Mouse (Mus musculus) ES-E14 (cell line): ENCODE measurements around the gene Loxl3. TPM values are rescaled to one million over a fixed set of nuclear protein-coding genes. Genes with fewer than 3 reads are reported as not detected.

Experiments
- DNase-seq: peaks from one replicate; pipeline ENCODE4 v3.0.0-alpha.2; 2013; ENCODE audit warnings: low read depth, low spot score
- H3K27ac ChIP-seq: 2 replicates; pipeline ENCODE4 v1.5.1; 2012; ENCODE audit warnings: low read depth, mild to moderate bottlenecking, low read length, moderate library complexity, mixed read lengths; ENCODE audit not compliant: poor library complexity, insufficient read depth, severe bottlenecking
- H3K36me3 ChIP-seq: 2 replicates; pipeline ENCODE4 v1.6.1; 2012; ENCODE audit warnings: mild to moderate bottlenecking, low read length, moderate library complexity, mixed read lengths; ENCODE audit not compliant: control insufficient read depth, poor library complexity, insufficient read depth, severe bottlenecking
- H3K4me1 ChIP-seq, 2 experiments: fragments of 150-350 bp in 1 of 2; sonication (generic) in 1 of 2; 2 replicates each; pipeline ENCODE4 v1.6.1; 2012; ENCODE audit warnings: low read length in 2 of 2, mild to moderate bottlenecking in 1 of 2, mixed read lengths in 1 of 2; ENCODE audit not compliant: control insufficient read depth in 2 of 2, insufficient read depth in 2 of 2, poor library complexity in 1 of 2
- H3K4me3 ChIP-seq, 2 experiments: fragments of 150-350 bp in 1 of 2; sonication (generic) in 1 of 2; 2 replicates each; pipeline ENCODE4 v1.5.1; 2012; ENCODE audit warnings: low read length in 2 of 2, low read depth in 1 of 2, mild to moderate bottlenecking in 1 of 2, mixed read lengths in 1 of 2; ENCODE audit not compliant: insufficient read depth in 1 of 2, poor library complexity in 1 of 2, severe bottlenecking in 1 of 2
- H3K9ac ChIP-seq: 2 replicates; pipeline ENCODE4 v1.6.1; 2012; ENCODE audit warnings: low read depth, mild to moderate bottlenecking, low read length, mixed read lengths; ENCODE audit not compliant: poor library complexity, insufficient read depth, severe bottlenecking
- H3K9me3 ChIP-seq: fragments of 150-350 bp; sonication (generic); 2 replicates; pipeline ENCODE4 v1.6.1; 2012; ENCODE audit warnings: low read depth, mild to moderate bottlenecking, low read length; ENCODE audit not compliant: control insufficient read depth, insufficient read depth
- CHD2 ChIP-seq: IDR thresholded peaks from 2 replicates; pipeline ENCODE4 v1.6.1; 2014; ENCODE audit warnings: mild to moderate bottlenecking, low read depth, low read length, inconsistent platforms
- HCFC1 ChIP-seq: IDR thresholded peaks from 2 replicates; pipeline ENCODE4 v1.6.1; 2012; ENCODE audit warnings: low read length, inconsistent platforms, borderline replicate concordance; ENCODE audit not compliant: insufficient read depth
- MAFK ChIP-seq: IDR thresholded peaks from 2 replicates; pipeline ENCODE4 v1.6.1; 2014; ENCODE audit warnings: mild to moderate bottlenecking, low read depth, low read length, inconsistent platforms; ENCODE audit not compliant: insufficient read depth
- ZC3H11A ChIP-seq: IDR thresholded peaks from 2 replicates; pipeline ENCODE4 v1.6.1; 2012; ENCODE audit warnings: low read depth, mild to moderate bottlenecking, inconsistent platforms, low read length, borderline replicate concordance
- ZNF384 ChIP-seq: IDR thresholded peaks from 2 replicates; pipeline ENCODE4 v1.6.1; 2012; ENCODE audit warnings: low read depth, low read length, inconsistent platforms
- in situ Hi-C, 2 experiments: fragments of 600-800 bp; cut with MboI; formaldehyde crosslinking; loops; one replicate each; pipeline ENCODE4 v1.15.1; 2025; ENCODE audit warnings: low sequenced_read_pairs in 2 of 2, inconsistent platforms in 1 of 2; ENCODE audit not compliant: unreplicated experiment in 2 of 2
- total RNA-seq: library from RNA; depleted of rRNA; stranded (reverse); fragments of 300-350 nt; gene quantifications from 2 replicates; pipeline ENCODE4 v1.2.3, GENCODE M21; 2012

Gene Loxl3
- total RNA-seq, 1 experiment = 2.3 TPM

- Histone ChIP-seq H3K4me1 (peaks cover 4 to 14% of the 10 kb centered on the region in 2 experiments; a peak in 2 of 4 replicates), H3K27ac (no peak overlapping the region), H3K9me3 (no peaks in the 10 kb centered on the region), H3K9ac (no peak overlapping the region), H3K36me3 (no peaks in the 10 kb centered on the region), H3K4me3 (no peak overlapping the region)
- DNase-seq = no peak
- in situ Hi-C loops = no loop called here
- no peak for TF ChIP-seq CHD2
- no peak for TF ChIP-seq HCFC1
- no peak for TF ChIP-seq ZNF384
- TF ChIP-seq MAFK = no peak
- TF ChIP-seq ZC3H11A = no peak
Measured at GRCm38 (mm10) chr6:83034463-83035055, 586 bp downstream of the Loxl3 start.

GRCm38 (mm10) chr6:83037188-83037587 lies 3.2 kb downstream of the Loxl3 start:
- Histone ChIP-seq H3K4me3 (no peak overlapping the region), H3K9ac (no peak overlapping the region), H3K9me3 (no peaks in the 10 kb centered on the region), H3K4me1 (peaks cover 4 to 7% of the 10 kb centered on the region in 2 experiments; a peak in 1 of 4 replicates), H3K27ac (no peak overlapping the region), H3K36me3 (no peaks in the 10 kb centered on the region)
- in situ Hi-C loops = no loop called here
- TF ChIP-seq ZC3H11A (no peak), ZNF384 (no peak)
- DNase-seq = no peak

- Histone ChIP-seq H3K36me3 (no peaks in the 10 kb centered on the region), H3K9ac (no peak overlapping the region), H3K27ac (no peak overlapping the region), H3K4me3 (no peak overlapping the region), H3K4me1 (peaks cover 4 to 7% of the 10 kb centered on the region in 2 experiments; a peak in 1 of 4 replicates), H3K9me3 (no peaks in the 10 kb centered on the region)
- peak; percentile 85 for TF ChIP-seq CHD2
- TF ChIP-seq MAFK = no peak
- in situ Hi-C loops = no loop called here
- peak; percentile 94 for DNase-seq
Measured at GRCm38 (mm10) chr6:83038496-83039012, 4.6 kb downstream of the Loxl3 start.

- in situ Hi-C loops = no loop called here
- Histone ChIP-seq H3K4me1 (peaks cover 5 to 7% of the 10 kb centered on the region in 2 experiments; a peak in 2 of 4 replicates), H3K27ac (no peak overlapping the region), H3K36me3 (no peaks in the 10 kb centered on the region), H3K4me3 (no peak overlapping the region), H3K9me3 (no peaks in the 10 kb centered on the region), H3K9ac (no peak overlapping the region)
- TF ChIP-seq HCFC1 (no peak), ZC3H11A (no peak), ZNF384 (no peak), MAFK (no peak), CHD2 (no peak)
- DNase-seq = no peak
Measured at GRCm38 (mm10) chr6:83040601-83041000, 6.6 kb downstream of the Loxl3 start.

- Histone ChIP-seq H3K4me1 (peaks cover 1 to 7% of the 10 kb centered on the region in 2 experiments; a peak in 2 of 4 replicates), H3K36me3 (no peaks in the 10 kb centered on the region), H3K4me3 (no peak overlapping the region), H3K9me3 (no peaks in the 10 kb centered on the region), H3K9ac (no peak overlapping the region), H3K27ac (no peak overlapping the region)
- DNase-seq = no peak
- in situ Hi-C loops = no loop called here
- TF ChIP-seq CHD2 (no peak), ZNF384 (no peak), HCFC1 (no peak), ZC3H11A (no peak), MAFK (no peak)
Measured at GRCm38 (mm10) chr6:83043561-83043960, 9.6 kb downstream of the Loxl3 start.
